Mouse (Mus musculus): Measurements from ENCODE around the gene Srrm3. TPM values are rescaled to one million over a fixed set of nuclear protein-coding genes. Genes with fewer than 3 reads are reported as not detected.

The Srrm3 gene
- polyA plus RNA-seq, 1 experiment from 2014 or later = 0.04 TPM

DNA sequence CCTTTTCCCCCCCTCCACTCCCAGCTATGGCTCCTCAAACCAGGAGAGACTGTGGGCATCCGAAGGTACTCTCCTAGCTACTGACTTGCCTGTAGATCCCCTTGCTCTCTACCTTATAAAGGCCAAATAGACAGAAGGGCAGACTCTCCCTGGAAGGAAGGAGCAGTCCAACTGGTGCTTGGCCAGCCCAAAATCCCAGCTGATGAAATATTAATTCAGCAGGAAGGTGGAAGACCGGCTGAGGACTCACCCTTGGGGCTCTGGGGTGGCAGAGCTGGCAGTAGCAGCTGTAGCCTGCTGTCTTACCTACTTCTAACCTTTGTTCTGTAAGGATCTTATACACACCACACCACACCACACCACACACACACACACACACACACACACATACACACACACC, 2.0 kb upstream of the Srrm3 start:
- Histone ChIP-seq H3K9ac (ENCODE audit: low read depth, low read length) (no peak overlapping the region), H3K27ac (ENCODE audit: low read depth, low read length) (no peak overlapping the region), H3K36me3 (ENCODE audit: control insufficient read depth, insufficient read depth, low read length) (no peaks in the 10 kb centered on the region), H3K27me3 (replicated peaks; ENCODE audit: control insufficient read depth, insufficient read depth, low read length) (peaks cover 10% of the 10 kb centered on the region; the same call in 1 of the 2 replicates), H3K9me3 (ENCODE audit: control insufficient read depth, low read length) (no peaks in the 10 kb centered on the region), H3K4me3 (ENCODE audit: low read depth, low read length) (no peak overlapping the region), H3K4me1 (replicated peaks; ENCODE audit: control insufficient read depth, insufficient read depth, low read length) (no peaks in the 10 kb centered on the region), H3K4me2 (no peak overlapping the region)
- ATAC-seq (replicated peaks; ENCODE audit: low FRiP score) (no peak), DNase-seq (ENCODE audit: low spot score) (no peak)
- 65% methylated on average over 2 of the region's 2 CpGs for WGBS

DNA sequence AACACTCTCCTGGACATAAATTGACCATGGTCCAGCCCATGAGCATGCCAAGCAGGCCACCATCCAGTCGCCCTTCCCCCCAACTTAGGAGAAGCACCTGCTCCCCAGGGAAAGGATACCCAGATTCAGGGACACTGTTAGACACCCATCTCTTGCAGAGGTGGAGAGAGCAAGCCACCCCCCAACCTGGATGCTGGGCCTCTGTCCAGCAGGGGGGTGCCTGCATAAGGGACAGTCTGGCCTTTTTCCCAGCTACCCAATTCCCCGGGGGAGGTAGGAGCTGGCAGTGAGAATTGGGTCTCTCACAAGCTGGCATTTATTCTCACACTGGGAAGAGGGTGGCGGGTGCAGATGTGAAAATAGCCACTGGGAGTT, 560 bp downstream of the Srrm3 start:
- no peak overlapping the region for H3K4me3 ChIP-seq (ENCODE audit: low read depth, low read length)
- H3K9me3 ChIP-seq (ENCODE audit: control insufficient read depth, low read length) = no peaks in the 10 kb centered on the region
- 46% methylated on average over 3 of the region's 3 CpGs for WGBS
- H3K4me2 ChIP-seq = no peak overlapping the region
- no peaks in the 10 kb centered on the region for H3K4me1 ChIP-seq (replicated peaks; ENCODE audit: control insufficient read depth, insufficient read depth, low read length)
- no peak for DNase-seq (ENCODE audit: low spot score)
- no peak for ATAC-seq (replicated peaks; ENCODE audit: low FRiP score)
- H3K27me3 ChIP-seq (replicated peaks; ENCODE audit: control insufficient read depth, insufficient read depth, low read length) = 0 out of 2 replicates have a peak, but pooled peaks cover 3% of the 10 kb centered on the region
- no peak overlapping the region for H3K27ac ChIP-seq (ENCODE audit: low read depth, low read length)
- no peak overlapping the region for H3K9ac ChIP-seq (ENCODE audit: low read depth, low read length)
- H3K36me3 ChIP-seq (ENCODE audit: control insufficient read depth, insufficient read depth, low read length) = no peaks in the 10 kb centered on the region

DNA sequence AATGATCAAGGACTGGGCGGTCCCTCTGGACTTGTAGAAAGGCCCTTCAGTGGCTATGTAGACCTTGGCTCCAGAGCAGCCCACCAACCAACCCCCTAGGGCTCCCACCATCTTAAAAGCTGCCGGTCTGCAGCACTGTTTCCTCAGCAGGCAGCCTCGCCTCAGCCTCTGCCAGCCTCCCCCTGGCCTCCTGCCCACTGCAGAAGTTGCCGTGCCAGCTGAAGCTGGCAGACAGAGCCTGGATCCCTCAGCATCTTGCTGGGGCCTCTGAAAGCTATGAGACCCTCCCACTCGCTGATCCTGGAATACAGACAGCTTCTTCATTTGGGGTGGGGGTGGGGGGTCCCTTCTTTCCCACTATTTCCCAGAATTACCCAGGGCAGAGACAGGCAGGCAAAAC, 6.3 kb downstream of the Srrm3 start:
- 58% methylated on average over 5 of the region's 5 CpGs for WGBS
- no peak for ATAC-seq (replicated peaks; ENCODE audit: low FRiP score)

DNA sequence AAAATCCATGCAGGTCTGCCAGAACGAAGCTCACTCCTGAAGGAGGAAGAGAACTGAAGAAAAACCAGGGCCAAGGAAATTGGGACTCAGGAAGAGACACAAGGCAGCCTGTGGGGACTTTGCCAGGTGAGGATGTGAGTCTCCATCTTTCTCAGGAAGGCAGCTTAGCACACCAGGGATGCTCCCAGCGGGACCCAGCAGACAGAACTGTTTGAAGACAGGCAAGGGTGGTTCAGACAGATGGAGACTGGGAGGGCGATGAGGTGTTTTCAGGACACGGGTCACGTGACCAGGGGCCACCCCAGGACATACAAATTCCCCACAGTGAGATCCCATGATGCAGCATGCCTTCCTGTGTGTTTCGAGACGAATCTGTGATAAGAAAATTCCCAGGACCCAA, 11.8 kb downstream of the Srrm3 start:
- no peaks in the 10 kb centered on the region for H3K9me3 ChIP-seq (ENCODE audit: control insufficient read depth, low read length)
- no peak overlapping the region for H3K27ac ChIP-seq (ENCODE audit: low read depth, low read length)
- no peaks in the 10 kb centered on the region for H3K4me1 ChIP-seq (replicated peaks; ENCODE audit: control insufficient read depth, insufficient read depth, low read length)
- H3K4me2 ChIP-seq = no peak overlapping the region
- no peak overlapping the region for H3K4me3 ChIP-seq (ENCODE audit: low read depth, low read length)
- peaks cover 3% of the 10 kb centered on the region for H3K27me3 ChIP-seq (replicated peaks; ENCODE audit: control insufficient read depth, insufficient read depth, low read length)
- H3K36me3 ChIP-seq (ENCODE audit: control insufficient read depth, insufficient read depth, low read length) = no peaks in the 10 kb centered on the region
- DNase-seq (ENCODE audit: low spot score) (no peak), ATAC-seq (replicated peaks; ENCODE audit: low FRiP score) (no peak)
- 40% methylated on average over 7 of the region's 7 CpGs for WGBS
- H3K9ac ChIP-seq (ENCODE audit: low read depth, low read length) = no peak overlapping the region

More for the DNA sequence above, 6.3 kb downstream of the Srrm3 start:
- H3K4me1 ChIP-seq (replicated peaks; ENCODE audit: control insufficient read depth, insufficient read depth, low read length) = no peaks in the 10 kb centered on the region
- no peaks in the 10 kb centered on the region for H3K36me3 ChIP-seq (ENCODE audit: control insufficient read depth, insufficient read depth, low read length)
- peaks cover under 1% of the 10 kb centered on the region; the same call in 1 of the 2 replicates for H3K27me3 ChIP-seq (replicated peaks; ENCODE audit: control insufficient read depth, insufficient read depth, low read length)
- H3K9ac ChIP-seq (ENCODE audit: low read depth, low read length) = no peak overlapping the region
- H3K27ac ChIP-seq (ENCODE audit: low read depth, low read length) = no peak overlapping the region
- H3K4me2 ChIP-seq = no peak overlapping the region
- no peak overlapping the region for H3K4me3 ChIP-seq (ENCODE audit: low read depth, low read length)
- DNase-seq (ENCODE audit: low spot score) = no peak
- H3K9me3 ChIP-seq (ENCODE audit: control insufficient read depth, low read length) = no peaks in the 10 kb centered on the region

DNA sequence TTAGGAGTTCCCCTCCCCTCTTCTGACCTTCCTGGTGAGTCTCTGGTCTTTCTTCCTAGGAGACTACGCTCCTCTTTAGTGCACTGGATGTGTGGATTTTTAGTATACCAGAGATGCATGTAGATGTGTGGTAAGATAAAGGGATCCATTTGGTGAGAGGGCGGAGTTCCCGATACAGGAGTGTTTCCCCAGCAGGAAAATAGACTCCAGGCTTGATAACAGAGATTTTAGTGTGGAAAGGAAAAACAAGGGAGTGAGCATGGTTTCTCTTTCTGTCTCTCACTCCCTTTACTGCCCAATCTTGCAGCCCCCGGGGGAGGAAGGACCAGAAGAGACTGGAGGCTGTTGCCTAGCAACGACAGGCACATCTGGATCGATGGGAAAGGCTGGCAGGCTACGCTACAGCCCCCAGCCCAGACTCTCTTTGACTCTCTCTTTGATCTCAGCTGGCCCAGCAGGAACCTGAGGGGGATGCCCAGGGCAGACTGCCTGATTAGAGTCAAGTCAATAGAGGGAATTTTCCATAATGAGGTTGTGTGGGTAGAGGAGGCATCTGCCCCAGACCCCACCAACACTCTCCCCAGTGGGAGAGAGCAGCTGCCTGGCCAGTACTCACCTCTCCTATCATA, 15.7 kb downstream of the Srrm3 start:
- Histone ChIP-seq H3K27ac (ENCODE audit: low read depth, low read length) (no peak overlapping the region), H3K9ac (ENCODE audit: low read depth, low read length) (no peak overlapping the region), H3K36me3 (ENCODE audit: control insufficient read depth, insufficient read depth, low read length) (no peaks in the 10 kb centered on the region), H3K4me3 (ENCODE audit: low read depth, low read length) (no peak overlapping the region), H3K4me2 (no peak overlapping the region), H3K9me3 (ENCODE audit: control insufficient read depth, low read length) (no peaks in the 10 kb centered on the region), H3K27me3 (replicated peaks; ENCODE audit: control insufficient read depth, insufficient read depth, low read length) (peaks cover 3% of the 10 kb centered on the region), H3K4me1 (replicated peaks; ENCODE audit: control insufficient read depth, insufficient read depth, low read length) (no peaks in the 10 kb centered on the region)
- ATAC-seq (replicated peaks; ENCODE audit: low FRiP score) = no peak
- 36% methylated on average over 7 of the region's 7 CpGs for WGBS
- no peak for DNase-seq (ENCODE audit: low spot score)

DNA sequence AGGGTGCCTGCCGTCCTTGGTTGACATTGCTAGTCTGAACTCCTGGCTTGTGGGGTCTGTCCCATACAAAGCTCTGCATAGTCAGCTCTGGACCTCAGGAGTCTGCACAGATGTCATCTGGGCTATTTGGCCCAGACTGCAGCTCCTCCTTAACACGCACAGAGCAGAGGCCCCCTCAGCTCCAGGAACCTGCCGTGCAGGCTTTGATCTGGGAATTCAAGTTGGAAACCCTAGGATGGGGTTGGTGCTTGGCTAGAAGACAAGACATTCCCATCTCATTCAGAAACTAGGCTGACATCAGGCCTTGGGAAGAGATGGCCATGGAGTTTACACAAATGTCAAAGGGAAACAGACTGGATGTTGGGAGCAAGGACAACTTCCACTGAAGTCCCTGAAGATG, 17.8 kb downstream of the Srrm3 start:
- H3K4me1 ChIP-seq (replicated peaks; ENCODE audit: control insufficient read depth, insufficient read depth, low read length) = no peaks in the 10 kb centered on the region
- DNase-seq (ENCODE audit: low spot score) (no peak), ATAC-seq (replicated peaks; ENCODE audit: low FRiP score) (no peak)
- no peak overlapping the region for H3K4me2 ChIP-seq
- no peak overlapping the region for H3K4me3 ChIP-seq (ENCODE audit: low read depth, low read length)
- H3K36me3 ChIP-seq (ENCODE audit: control insufficient read depth, insufficient read depth, low read length) = no peaks in the 10 kb centered on the region
- 67% methylated on average over 3 of the region's 3 CpGs for WGBS
- no peaks in the 10 kb centered on the region for H3K9me3 ChIP-seq (ENCODE audit: control insufficient read depth, low read length)
- no peaks in the 10 kb centered on the region; the same call in none of the 2 replicates for H3K27me3 ChIP-seq (replicated peaks; ENCODE audit: control insufficient read depth, insufficient read depth, low read length)
- no peak overlapping the region for H3K9ac ChIP-seq (ENCODE audit: low read depth, low read length)
- H3K27ac ChIP-seq (ENCODE audit: low read depth, low read length) = no peak overlapping the region

DNA sequence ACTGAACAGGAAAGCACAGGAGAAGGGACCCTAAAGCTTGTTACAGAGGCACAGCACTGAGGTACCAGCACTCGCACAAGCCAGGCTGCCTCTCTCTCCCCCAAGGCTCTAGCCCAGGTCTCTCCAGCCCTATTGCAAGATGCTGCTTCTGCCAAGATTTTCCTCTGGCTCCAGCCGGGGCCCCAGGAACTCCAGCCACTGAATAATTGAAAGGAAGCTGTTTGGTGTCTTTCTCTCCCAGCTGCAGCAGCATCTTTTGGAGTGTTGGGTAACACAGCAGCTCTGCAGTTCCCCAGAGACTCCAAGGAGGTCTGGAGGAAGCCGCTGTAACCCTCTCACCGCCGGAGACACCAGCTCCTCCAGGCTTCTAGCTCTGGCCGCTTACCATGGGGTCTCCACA, 19.5 kb downstream of the Srrm3 start:
- Histone ChIP-seq H3K9ac (ENCODE audit: low read depth, low read length) (no peak overlapping the region), H3K4me2 (no peak overlapping the region), H3K4me3 (ENCODE audit: low read depth, low read length) (no peak overlapping the region), H3K4me1 (replicated peaks; ENCODE audit: control insufficient read depth, insufficient read depth, low read length) (no peaks in the 10 kb centered on the region), H3K27ac (ENCODE audit: low read depth, low read length) (no peak overlapping the region), H3K9me3 (ENCODE audit: control insufficient read depth, low read length) (no peaks in the 10 kb centered on the region), H3K36me3 (ENCODE audit: control insufficient read depth, insufficient read depth, low read length) (no peaks in the 10 kb centered on the region), H3K27me3 (replicated peaks; ENCODE audit: control insufficient read depth, insufficient read depth, low read length) (no peaks in the 10 kb centered on the region)
- WGBS = 45% methylated on average over 6 of the region's 6 CpGs
- no peak for DNase-seq (ENCODE audit: low spot score)
- no peak for ATAC-seq (replicated peaks; ENCODE audit: low FRiP score)

DNA sequence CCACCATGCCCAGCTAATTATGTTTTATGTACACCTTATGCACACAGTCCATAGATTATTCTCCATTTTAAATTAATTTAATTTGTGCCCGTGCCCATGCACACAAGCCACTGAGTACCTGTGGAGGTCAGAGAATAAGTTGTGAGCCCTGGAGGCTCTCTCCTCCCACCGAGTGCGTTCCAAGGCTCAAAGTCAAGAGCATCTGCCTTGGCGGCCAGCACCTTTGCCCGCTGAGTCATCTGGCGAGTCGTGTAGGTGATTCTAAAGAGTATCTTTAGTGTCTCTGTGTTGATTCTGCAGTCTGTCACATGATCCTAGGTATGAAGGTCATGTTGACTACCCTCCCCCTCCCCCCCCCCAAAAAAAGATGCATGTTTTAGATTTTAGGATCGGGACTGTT, 22.7 kb downstream of the Srrm3 start:
- no peak for ATAC-seq (replicated peaks; ENCODE audit: low FRiP score)
- Histone ChIP-seq H3K4me1 (replicated peaks; ENCODE audit: control insufficient read depth, insufficient read depth, low read length) (no peaks in the 10 kb centered on the region), H3K27ac (ENCODE audit: low read depth, low read length) (no peak overlapping the region)

DNA sequence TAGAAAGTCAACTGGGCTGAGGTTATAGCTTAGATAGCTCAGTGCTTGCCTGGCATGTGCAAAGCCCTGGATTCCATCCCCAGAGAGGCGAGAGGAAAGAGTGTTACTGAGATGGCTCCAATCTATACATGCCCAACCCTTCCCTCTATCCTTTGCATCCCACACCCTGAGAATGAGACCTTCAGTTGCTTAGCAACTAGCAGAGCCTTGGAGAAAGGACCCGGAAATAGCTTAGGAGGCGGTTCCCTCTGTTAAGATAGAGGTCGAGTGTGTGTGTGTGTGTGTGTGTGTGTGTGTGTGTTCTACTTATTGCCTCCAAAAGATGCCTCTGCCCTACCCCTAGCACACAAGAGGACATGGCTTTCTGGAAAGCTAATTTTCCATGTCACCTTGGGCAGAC, 26.0 kb downstream of the Srrm3 start:
- no peak overlapping the region for H3K4me3 ChIP-seq (ENCODE audit: low read depth, low read length)
- no peaks in the 10 kb centered on the region for H3K4me1 ChIP-seq (replicated peaks; ENCODE audit: control insufficient read depth, insufficient read depth, low read length)
- H3K9ac ChIP-seq (ENCODE audit: low read depth, low read length) = no peak overlapping the region
- no peak overlapping the region for H3K4me2 ChIP-seq
- no peaks in the 10 kb centered on the region for H3K9me3 ChIP-seq (ENCODE audit: control insufficient read depth, low read length)
- ATAC-seq (replicated peaks; ENCODE audit: low FRiP score) (no peak), DNase-seq (ENCODE audit: low spot score) (no peak)
- WGBS = 33% methylated on average over 4 of the region's 4 CpGs
- no peak overlapping the region for H3K27ac ChIP-seq (ENCODE audit: low read depth, low read length)
- no peaks in the 10 kb centered on the region for H3K36me3 ChIP-seq (ENCODE audit: control insufficient read depth, insufficient read depth, low read length)
- peaks cover 17% of the 10 kb centered on the region for H3K27me3 ChIP-seq (replicated peaks; ENCODE audit: control insufficient read depth, insufficient read depth, low read length)

More for the DNA sequence above, 22.7 kb downstream of the Srrm3 start:
- DNase-seq (ENCODE audit: low spot score) = no peak
- no peak overlapping the region for H3K9ac ChIP-seq (ENCODE audit: low read depth, low read length)
- 79% methylated on average over 8 of the region's 8 CpGs for WGBS
- no peaks in the 10 kb centered on the region for H3K36me3 ChIP-seq (ENCODE audit: control insufficient read depth, insufficient read depth, low read length)
- no peak overlapping the region for H3K4me2 ChIP-seq
- H3K27me3 ChIP-seq (replicated peaks; ENCODE audit: control insufficient read depth, insufficient read depth, low read length) = peaks cover 5% of the 10 kb centered on the region; the same call in 1 of the 2 replicates
- no peak overlapping the region for H3K4me3 ChIP-seq (ENCODE audit: low read depth, low read length)
- no peaks in the 10 kb centered on the region for H3K9me3 ChIP-seq (ENCODE audit: control insufficient read depth, low read length)
